In genomic region chr6:131377378-131377777, GRCm38 (mm10) we compare ENCODE assay signal across 26 mouse cellular contexts. TPM values are rescaled to one million over a fixed set of nuclear protein-coding genes. Genes with fewer than 3 reads are reported as not detected.
"Had no signal": no experiment of that assay in that cellular context is flagged by ENCODE, and none has a peak within 500 bp of the region (broad histone marks: within the 10 kb centered on the region; RNA-seq: fewer than 3 reads in every experiment).

No protein-coding gene starts in this region.

- ATAC-seq: hindbrain, postnatal 0 days; intestine, embryonic 16.5 days; liver, embryonic 12.5 days had no signal

- H3K9me3 ChIP-seq: heart, embryonic 10.5 days; heart, embryonic 13.5 days; heart, embryonic 15.5 days; hindbrain, embryonic 13.5 days; hindbrain, embryonic 15.5 days; kidney, embryonic 15.5 days; limb, embryonic 13.5 days; limb, embryonic 15.5 days; liver, embryonic 12.5 days had no signal

- H3K27me3 ChIP-seq: heart, embryonic 13.5 days; heart, embryonic 15.5 days; hindbrain, embryonic 13.5 days; hindbrain, embryonic 15.5 days; kidney, embryonic 15.5 days; limb, embryonic 13.5 days; limb, embryonic 15.5 days; liver, embryonic 12.5 days had no signal

- H3K4me2 ChIP-seq: heart, embryonic 13.5 days; heart, embryonic 15.5 days; hindbrain, embryonic 13.5 days; hindbrain, embryonic 15.5 days; kidney, embryonic 15.5 days; limb, embryonic 13.5 days; limb, embryonic 15.5 days; liver, embryonic 12.5 days had no signal

- H3K27ac ChIP-seq: heart, embryonic 10.5 days; heart, embryonic 13.5 days; heart, embryonic 15.5 days; hindbrain, embryonic 13.5 days; hindbrain, embryonic 15.5 days; hindbrain, postnatal 0 days; kidney, embryonic 15.5 days; kidney, postnatal 0 days; limb, embryonic 13.5 days; limb, embryonic 15.5 days; liver, embryonic 12.5 days; liver, embryonic 14.5 days had no signal

- H3K4me3 ChIP-seq: heart, embryonic 10.5 days; heart, embryonic 13.5 days; heart, embryonic 15.5 days; hindbrain, embryonic 13.5 days; hindbrain, embryonic 15.5 days; kidney, embryonic 15.5 days; limb, embryonic 13.5 days; limb, embryonic 15.5 days; liver, embryonic 12.5 days had no signal

- H3K9ac ChIP-seq: heart, embryonic 13.5 days; heart, embryonic 15.5 days; hindbrain, embryonic 13.5 days; hindbrain, embryonic 15.5 days; kidney, embryonic 15.5 days; limb, embryonic 13.5 days; limb, embryonic 15.5 days; liver, embryonic 12.5 days; liver, embryonic 14.5 days had no signal

- DNase-seq: gastrocnemius, postnatal 10 days; gastrocnemius, postnatal 25 days; heart, adult 18-20 months; heart, postnatal 14 days; heart, postnatal 4 days; kidney, adult 11 months; kidney, adult 2 months; kidney, adult 9 months; kidney, postnatal 14 days; layer of hippocampus, adult 9-11 months; layer of hippocampus, postnatal 36 days; left cerebral cortex, postnatal 4 days had no signal

RNA-seq across cellular contexts. Expression of gene Styk1, which starts 24.0 kb away (rescaled TPM):
- total RNA-seq: liver, adult 2 months had no signal
- polyA plus RNA-seq: liver, adult 2 months had no signal
